Mouse (Mus musculus) kidney, embryonic 15.5 days (tissue): ENCODE data around the gene Abcc2. TPM values are rescaled to one million over a fixed set of nuclear protein-coding genes. Genes with fewer than 3 reads are reported as not detected.
A peak's percentile ranks its signal among the peaks of the same experiment; 100 is the strongest.

Experiments
- ATAC-seq: fragments of 200-750 bp; cut with Nextera tagmentation; replicated peaks from 2 replicates; pipeline ENCODE4 v1.8.0; 2017; ENCODE audit warnings: moderate TSS enrichment; ENCODE audit not compliant: low FRiP score
- H3K27ac ChIP-seq: fragments of 300-500 bp; sonication (generic); 2 replicates; pipeline ENCODE4 v1.5.1; 2015; ENCODE audit warnings: mild to moderate bottlenecking, inconsistent platforms
- H3K27me3 ChIP-seq: fragments of 300-500 bp; sonication (generic); 2 replicates; pipeline ENCODE4 v1.6.1; 2015; ENCODE audit warnings: inconsistent platforms
- H3K36me3 ChIP-seq: fragments of 300-500 bp; sonication (generic); 2 replicates; pipeline ENCODE4 v1.6.1; 2015; ENCODE audit warnings: inconsistent platforms
- H3K4me1 ChIP-seq: fragments of 300-500 bp; sonication (generic); 2 replicates; pipeline ENCODE4 v1.6.1; 2015; ENCODE audit warnings: inconsistent platforms
- H3K4me2 ChIP-seq: fragments of 300-500 bp; sonication (generic); 2 replicates; pipeline ENCODE4 v1.6.1; 2015; ENCODE audit warnings: moderate library complexity, mild to moderate bottlenecking, inconsistent platforms
- H3K4me3 ChIP-seq: fragments of 300-500 bp; sonication (generic); replicated peaks from 2 replicates; pipeline ENCODE4 v1.5.1; 2015; ENCODE audit warnings: mild to moderate bottlenecking, inconsistent platforms
- H3K9ac ChIP-seq: fragments of 300-500 bp; sonication (generic); 2 replicates; pipeline ENCODE4 v1.6.1; 2015; ENCODE audit warnings: mild to moderate bottlenecking, inconsistent platforms
- H3K9me3 ChIP-seq: fragments of 300-500 bp; sonication (generic); replicated peaks from 2 replicates; pipeline ENCODE4 v1.6.1; 2016; ENCODE audit warnings: inconsistent platforms
- WGBS: fragments of 180-500 bp; shearing (Covaris S2); methylation state at CpG from one replicate; pipeline ENCODE4 v1.1.7; 2015; ENCODE audit warnings: mixed read lengths; 5-methylcytosine and 5-hydroxymethylcytosine counted together
- polyA plus RNA-seq: library from polyadenylated mRNA; unstranded; fragments of >200 nt; fragmentation: Nextera tagmentation; extraction: Ambion mirVana; gene quantifications from 2 replicates; pipeline ENCODE4 v1.2.1, GENCODE M21; 2015

Gene Abcc2
- polyA plus RNA-seq, 1 experiment from 2014 or later, result 4.0 TPM

DNA sequence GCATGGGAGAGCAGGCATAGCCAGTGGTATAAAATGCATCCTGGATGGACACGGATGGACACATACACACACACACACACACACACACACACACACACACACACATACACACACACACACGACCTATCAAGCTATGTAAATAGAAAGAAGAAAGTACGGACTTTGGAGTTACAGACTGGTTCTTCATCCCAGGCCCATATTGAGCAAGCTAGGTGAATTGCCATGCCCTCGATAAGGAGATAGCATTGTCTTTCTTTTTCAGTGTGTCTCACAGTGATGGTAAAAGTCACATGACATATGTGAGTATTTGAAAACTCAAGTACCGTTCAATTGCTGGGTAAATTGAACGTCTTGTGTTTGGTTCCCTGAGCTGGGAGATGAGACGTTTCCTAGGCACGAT, 44.9 kb downstream of the Abcc2 start:
- WGBS, result 74% methylated on average over 8 of the region's 8 CpGs
- H3K27me3 ChIP-seq, result peaks cover 8% of the 10 kb centered on the region; the same call in 1 of the 2 replicates
- H3K9me3 ChIP-seq, result no peaks in the 10 kb centered on the region
- H3K4me2 ChIP-seq, result no peak overlapping the region
- no peak for ATAC-seq
- no peak overlapping the region for H3K9ac ChIP-seq
- no peaks in the 10 kb centered on the region for H3K4me1 ChIP-seq
- no peaks in the 10 kb centered on the region for H3K36me3 ChIP-seq
- H3K4me3 ChIP-seq, result no peak overlapping the region
- H3K27ac ChIP-seq, result no peak overlapping the region

DNA sequence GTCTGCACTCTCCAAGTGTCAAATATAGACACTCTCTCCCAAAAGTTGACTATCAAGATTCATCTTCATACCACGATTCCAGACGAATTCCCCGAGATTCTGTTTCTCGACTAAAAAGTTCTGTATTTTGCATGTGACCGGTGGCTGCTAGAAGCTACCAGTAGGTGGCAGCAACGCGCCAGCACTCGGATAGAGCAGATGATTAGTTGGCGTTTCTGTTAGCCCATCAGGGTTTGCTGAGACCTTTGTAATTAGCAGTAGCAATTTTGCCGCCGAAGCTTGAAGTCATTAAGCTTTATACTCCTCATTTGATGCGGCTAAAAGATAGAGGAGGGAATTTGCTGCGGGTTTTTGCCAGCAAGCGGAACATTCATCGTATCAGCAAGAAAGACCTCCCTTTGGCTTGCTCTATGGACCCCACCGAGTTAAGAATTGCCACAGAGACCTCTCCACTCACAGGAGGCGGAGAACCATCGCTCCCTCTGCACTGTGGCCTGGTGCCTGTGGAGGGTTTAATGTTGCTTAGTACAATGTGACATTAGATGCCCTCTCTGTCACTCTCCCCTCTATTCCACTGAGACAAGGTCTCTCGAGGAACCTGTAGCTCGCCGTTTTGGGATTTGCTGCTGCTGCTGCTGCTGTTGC, 50.6 kb downstream of the Abcc2 start:
- ATAC-seq, result no peak
- H3K4me3 ChIP-seq, result no peak overlapping the region
- H3K9me3 ChIP-seq, result no peaks in the 10 kb centered on the region
- no peak overlapping the region for H3K27ac ChIP-seq
- 0 out of 2 replicates have a peak overlapping the region, but pooled peaks have one; percentile 35 for H3K4me2 ChIP-seq
- H3K36me3 ChIP-seq, result no peaks in the 10 kb centered on the region
- 25% methylated on average over 21 of the region's 21 CpGs for WGBS
- no peak overlapping the region for H3K9ac ChIP-seq
- peaks cover 8% of the 10 kb centered on the region; the same call in 1 of the 2 replicates for H3K27me3 ChIP-seq
- no peaks in the 10 kb centered on the region for H3K4me1 ChIP-seq

GRCm38 (mm10) chr19:43843184-43843583, 61.2 kb downstream of the Abcc2 start:
- WGBS, result 85% methylated on average over 9 of the region's 9 CpGs
- Histone ChIP-seq H3K4me2 (no peak overlapping the region), H3K9me3 (no peaks in the 10 kb centered on the region), H3K36me3 (peaks cover 37% of the 10 kb centered on the region), H3K9ac (no peak overlapping the region), H3K27me3 (no peaks in the 10 kb centered on the region), H3K4me3 (no peak overlapping the region), H3K4me1 (peaks cover 8% of the 10 kb centered on the region), H3K27ac (no peak overlapping the region)
- ATAC-seq, result no peak

GRCm38 (mm10) chr19:43845331-43845908, 63.4 kb downstream of the Abcc2 start:
- peak; percentile 40; the same call in 1 of the 2 replicates for ATAC-seq
- 26% methylated on average over 7 of the region's 7 CpGs for WGBS
- H3K27ac ChIP-seq, result peak overlapping the region; percentile 29; the same call in 1 of the 2 replicates
- no peak overlapping the region for H3K9ac ChIP-seq
- H3K4me2 ChIP-seq, result no peak overlapping the region
- H3K36me3 ChIP-seq, result peaks cover 60% of the 10 kb centered on the region
- no peaks in the 10 kb centered on the region for H3K9me3 ChIP-seq
- H3K4me1 ChIP-seq, result peaks cover 8% of the 10 kb centered on the region
- H3K27me3 ChIP-seq, result no peaks in the 10 kb centered on the region
- H3K4me3 ChIP-seq, result no peak overlapping the region

- ATAC-seq, result no peak
- Histone ChIP-seq H3K4me1 (peaks cover 8% of the 10 kb centered on the region), H3K4me2 (no peak overlapping the region), H3K27ac (no peak overlapping the region), H3K27me3 (no peaks in the 10 kb centered on the region), H3K36me3 (peaks cover 75% of the 10 kb centered on the region), H3K4me3 (no peak overlapping the region), H3K9me3 (no peaks in the 10 kb centered on the region), H3K9ac (no peak overlapping the region)
- 87% methylated on average over 15 of the region's 15 CpGs for WGBS
Observed at GRCm38 (mm10) chr19:43847056-43847455, 65.1 kb downstream of the Abcc2 start.

GRCm38 (mm10) chr19:43847966-43848365, 66.0 kb downstream of the Abcc2 start:
- H3K4me2 ChIP-seq, result no peak overlapping the region
- no peak overlapping the region for H3K27ac ChIP-seq
- ATAC-seq, result no peak
- 95% methylated on average over 15 of the region's 15 CpGs for WGBS
- H3K9ac ChIP-seq, result no peak overlapping the region
- no peaks in the 10 kb centered on the region for H3K9me3 ChIP-seq
- peaks cover 8% of the 10 kb centered on the region for H3K4me1 ChIP-seq
- H3K27me3 ChIP-seq, result no peaks in the 10 kb centered on the region
- H3K36me3 ChIP-seq, result peaks cover 84% of the 10 kb centered on the region
- no peak overlapping the region for H3K4me3 ChIP-seq

GRCm38 (mm10) chr19:43850026-43850425, 68.0 kb downstream of the Abcc2 start:
- no peaks in the 10 kb centered on the region for H3K27me3 ChIP-seq
- H3K36me3 ChIP-seq, result peaks cover 97% of the 10 kb centered on the region
- no peak overlapping the region for H3K4me3 ChIP-seq
- no peak for ATAC-seq
- no peak overlapping the region for H3K9ac ChIP-seq
- H3K9me3 ChIP-seq, result no peaks in the 10 kb centered on the region
- peaks cover 8% of the 10 kb centered on the region for H3K4me1 ChIP-seq
- WGBS, result 80% methylated on average over 11 of the region's 11 CpGs
- no peak overlapping the region for H3K27ac ChIP-seq
- no peak overlapping the region for H3K4me2 ChIP-seq

- Histone ChIP-seq H3K4me2 (no peak overlapping the region), H3K27me3 (no peaks in the 10 kb centered on the region), H3K9ac (no peak overlapping the region), H3K27ac (no peak overlapping the region), H3K9me3 (no peaks in the 10 kb centered on the region), H3K4me3 (no peak overlapping the region), H3K36me3 (peaks cover 99% of the 10 kb centered on the region), H3K4me1 (no peaks in the 10 kb centered on the region)
- no peak for ATAC-seq
- 86% methylated on average over 21 of the region's 21 CpGs for WGBS
Observed at GRCm38 (mm10) chr19:43851996-43852630, 70.1 kb downstream of the Abcc2 start.

DNA sequence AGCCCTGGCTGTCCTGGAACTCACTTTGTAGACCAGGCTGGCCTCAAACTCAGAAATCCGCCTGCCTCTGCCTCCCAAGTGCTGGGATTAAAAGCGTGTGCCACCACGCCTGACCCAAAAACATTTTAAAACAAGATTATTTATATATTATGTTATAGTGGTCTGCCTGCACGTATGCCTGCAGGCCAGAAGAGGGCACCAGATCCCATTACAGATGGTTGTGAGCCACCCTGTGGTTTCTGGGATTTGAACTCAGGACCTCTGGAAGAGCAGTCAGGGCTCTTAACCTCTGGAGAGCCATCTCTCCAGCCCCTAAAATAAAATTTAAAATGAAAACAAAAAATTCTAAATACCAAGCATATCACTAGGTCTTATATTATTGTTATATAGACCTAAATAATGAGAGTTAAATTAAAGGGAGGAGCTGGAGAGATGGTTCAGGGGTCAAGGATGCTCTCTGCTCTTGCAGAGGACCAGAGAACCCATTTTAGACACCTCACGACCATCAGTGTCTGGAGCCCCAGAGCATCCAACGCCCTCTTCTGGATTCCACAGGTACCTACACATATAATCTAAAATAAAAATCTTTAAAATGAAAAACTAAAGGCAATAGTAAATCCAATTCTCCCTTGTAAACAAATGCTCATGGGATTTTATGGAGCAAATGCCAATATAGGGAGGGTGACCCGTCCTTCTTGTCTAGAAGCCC, 71.0 kb downstream of the Abcc2 start:
- Histone ChIP-seq H3K4me1 (no peaks in the 10 kb centered on the region), H3K36me3 (peaks cover 97% of the 10 kb centered on the region), H3K9me3 (no peaks in the 10 kb centered on the region), H3K4me2 (no peak overlapping the region), H3K9ac (no peak overlapping the region), H3K4me3 (no peak overlapping the region), H3K27me3 (no peaks in the 10 kb centered on the region), H3K27ac (no peak overlapping the region)
- ATAC-seq, result no peak
- 79% methylated on average over 7 of the region's 7 CpGs for WGBS

GRCm38 (mm10) chr19:43857347-43857746, 75.4 kb downstream of the Abcc2 start:
- H3K4me1 ChIP-seq, result no peaks in the 10 kb centered on the region
- no peaks in the 10 kb centered on the region for H3K27me3 ChIP-seq
- H3K36me3 ChIP-seq, result peaks cover 98% of the 10 kb centered on the region
- H3K9me3 ChIP-seq, result no peaks in the 10 kb centered on the region
- no peak overlapping the region for H3K27ac ChIP-seq
- WGBS, result 85% methylated on average over 6 of the region's 6 CpGs
- no peak overlapping the region for H3K4me3 ChIP-seq
- no peak overlapping the region for H3K9ac ChIP-seq
- ATAC-seq, result no peak
- no peak overlapping the region for H3K4me2 ChIP-seq

DNA sequence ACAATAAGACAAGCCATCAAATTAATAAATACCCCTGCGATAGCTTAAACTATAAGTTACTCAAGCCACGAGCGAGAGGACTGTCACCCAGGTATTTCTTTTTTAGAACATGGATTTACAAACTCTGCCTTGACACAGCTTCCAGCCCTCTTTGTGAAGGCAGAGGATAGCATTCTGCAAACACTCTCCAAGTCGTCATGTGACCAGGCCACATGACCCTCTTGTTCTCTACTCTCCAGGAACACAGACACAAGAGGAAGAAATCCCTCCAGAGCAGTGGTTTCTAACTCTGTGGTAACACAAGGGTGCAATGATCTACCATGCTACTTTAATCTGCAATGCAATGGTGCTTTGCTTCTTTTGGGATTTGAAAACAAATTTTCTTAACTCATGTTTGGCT, 88.4 kb downstream of the Abcc2 start:
- Histone ChIP-seq H3K36me3 (peaks cover 100% of the 10 kb centered on the region), H3K9ac (no peak overlapping the region), H3K27ac (no peak overlapping the region), H3K4me3 (no peak overlapping the region), H3K27me3 (no peaks in the 10 kb centered on the region), H3K4me2 (no peak overlapping the region), H3K4me1 (no peaks in the 10 kb centered on the region), H3K9me3 (no peaks in the 10 kb centered on the region)
- 91% methylated on average over 4 of the region's 4 CpGs for WGBS
- no peak for ATAC-seq

GRCm38 (mm10) chr19:43874351-43874750, 92.4 kb downstream of the Abcc2 start:
- no peak for ATAC-seq
- Histone ChIP-seq H3K4me2 (no peak overlapping the region), H3K4me3 (no peak overlapping the region), H3K27ac (no peak overlapping the region), H3K27me3 (no peaks in the 10 kb centered on the region), H3K9ac (no peak overlapping the region), H3K36me3 (peaks cover 60% of the 10 kb centered on the region), H3K4me1 (peaks cover 30% of the 10 kb centered on the region), H3K9me3 (no peaks in the 10 kb centered on the region)
- WGBS, result 93% methylated on average over 11 of the region's 11 CpGs
